Mouse (Mus musculus): Measurements from ENCODE around the gene Nmt1. TPM values are rescaled to one million over a fixed set of nuclear protein-coding genes. Genes with fewer than 3 reads are reported as not detected.

Nmt1 gene
- total and polyA plus RNA-seq, 3 experiments: 84.5 to 205 (median 115) TPM

DNA sequence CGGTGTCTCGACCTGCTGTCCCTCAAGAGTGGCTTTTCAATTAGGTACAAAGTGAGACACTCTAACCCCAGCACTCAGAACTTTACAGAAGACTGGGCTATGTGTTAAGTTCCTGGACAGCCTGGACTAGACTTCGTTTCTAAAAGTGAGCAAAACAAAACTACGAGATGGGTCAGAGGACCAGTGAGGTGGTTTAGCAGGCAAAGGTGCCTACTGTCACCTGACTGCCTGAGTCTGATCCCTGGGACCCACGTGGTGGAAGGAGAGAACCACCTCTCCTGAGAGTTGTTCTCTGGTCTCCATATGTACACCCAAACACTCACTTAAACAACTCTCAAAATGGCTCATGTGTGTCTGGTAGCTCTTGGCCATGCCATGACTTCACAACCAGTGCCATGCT, 26.9 kb upstream of the Nmt1 start:
- H3K4me2 ChIP-seq (ENCODE audit: insufficient read depth, low read depth, poor library complexity, severe bottlenecking): no peak overlapping the region
- H3K4me1 ChIP-seq (ENCODE audit: control insufficient read depth in 1 of 2, insufficient read depth in 2 of 2): no peaks in the 10 kb centered on the region
- dilution Hi-C loops (cut with MboI; ENCODE audit: extremely low pct_ligation_motif_present, extremely low pct_unique_long_range_greater_than_20kb, low sequenced_read_pairs): no loop called here
- H3K27ac ChIP-seq (ENCODE audit: insufficient read depth, low read depth): no peak overlapping the region
- H3K27me3 ChIP-seq (replicated peaks): no peaks in the 10 kb centered on the region
- H3K9me3 ChIP-seq (replicated peaks; ENCODE audit: low read length): no peaks in the 10 kb centered on the region
- no peak for DNase-seq (ENCODE audit: extremely low read depth)
- H3K9ac ChIP-seq (ENCODE audit: insufficient read depth, low read depth): no peak overlapping the region
- no peaks in the 10 kb centered on the region; the same call in none of the 2 replicates for H3K79me2 ChIP-seq (replicated peaks; ENCODE audit: control insufficient read depth, extremely low read depth, insufficient read depth, poor library complexity, severe bottlenecking)
- no peak overlapping the region for H3K4me3 ChIP-seq (replicated peaks in 1 of 3; ENCODE audit: low read depth in 2 of 3, low read length in 2 of 3, poor library complexity in 1 of 3)
- H3K36me3 ChIP-seq (replicated peaks in 1 of 2; ENCODE audit: control insufficient read depth in 1 of 2, insufficient read depth in 1 of 2, low read length in 1 of 2): peaks cover 40 to 87% of the 10 kb centered on the region in 2 experiments
- in situ Hi-C loops (cut with MboI; ENCODE audit: low pct_ligation_motif_present, low pct_unique_long_range_greater_than_20kb, low sequenced_read_pairs): no loop called here
- TF ChIP-seq PAX5 (IDR thresholded peaks at IDR 0.05; ENCODE audit: low read length) (no peak), ELF1 (IDR thresholded peaks at IDR 0.05; ENCODE audit: low read depth, low read length) (no peak), POLR2A (IDR thresholded peaks at IDR 0.05; ENCODE audit: low read depth, low read length) (no peak), MAX (IDR thresholded peaks at IDR 0.05; ENCODE audit: low read length) (no peak), ZC3H11A (IDR thresholded peaks at IDR 0.05; ENCODE audit: low read depth, low read length) (no peak)

DNA sequence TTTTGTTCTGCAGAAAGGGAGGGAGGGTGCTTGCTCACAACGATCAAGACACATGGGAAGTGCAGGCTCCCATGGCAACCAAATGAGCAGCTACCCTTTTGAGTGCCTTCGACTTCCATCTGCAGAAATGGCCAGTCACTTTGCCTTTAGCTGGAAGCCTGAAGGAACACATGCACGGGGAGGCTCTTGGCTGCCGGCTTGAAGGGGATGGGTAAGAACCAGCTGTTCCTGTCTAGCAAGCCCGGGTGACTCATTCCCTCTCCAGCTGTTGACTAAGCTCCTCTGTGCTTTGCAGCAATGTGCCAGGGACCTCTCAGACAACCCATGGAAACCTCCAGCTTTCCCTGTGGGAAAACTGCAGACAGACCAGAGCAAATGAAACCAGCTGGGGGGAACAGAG, 24.8 kb upstream of the Nmt1 start:
- H3K4me3 ChIP-seq (replicated peaks in 1 of 3; ENCODE audit: low read depth in 2 of 3, low read length in 2 of 3, poor library complexity in 1 of 3): no peak overlapping the region

DNA sequence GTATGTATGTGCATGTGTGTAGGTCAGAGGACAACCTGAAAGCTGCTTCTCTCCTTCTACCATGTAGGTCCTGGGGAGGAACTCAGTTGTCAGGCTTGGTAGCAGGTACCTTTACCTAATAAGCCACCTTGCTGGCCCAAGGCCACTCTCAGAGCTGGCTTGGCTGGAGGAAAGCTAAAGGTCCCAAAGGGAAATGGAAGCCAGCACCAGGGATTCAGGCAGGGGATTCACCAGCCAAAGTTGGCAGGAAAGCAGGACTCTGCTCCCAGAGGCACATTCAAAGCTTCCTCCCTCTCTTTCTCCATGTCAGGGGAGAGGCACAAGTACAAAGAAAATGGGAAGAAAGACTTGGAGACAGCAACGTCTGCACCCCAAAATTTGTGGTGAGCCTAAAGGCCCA, 23.1 kb upstream of the Nmt1 start:
- TF ChIP-seq USF2 (conservative IDR thresholded peaks at IDR 0.05; ENCODE audit: low read depth, low read length) (no peak), TBP (conservative IDR thresholded peaks at IDR 0.05; ENCODE audit: low read depth, low read length) (no peak), ZKSCAN1 (IDR thresholded peaks at IDR 0.05; ENCODE audit: borderline replicate concordance, low read depth, low read length) (no peak), USF1 (IDR thresholded peaks at IDR 0.05; ENCODE audit: low read depth, low read length) (no peak), NRF1 (IDR thresholded peaks at IDR 0.05; ENCODE audit: low read depth, low read length) (no peak), MXI1 (IDR thresholded peaks at IDR 0.05; ENCODE audit: low read depth, low read length) (no peak), GABPA (IDR thresholded peaks at IDR 0.05; ENCODE audit: insufficient replicate concordance, low read depth, low read length) (no peak), CTCF (conservative IDR thresholded peaks at IDR 0.05 in 1 of 2, IDR thresholded peaks at IDR 0.05 in 1 of 2; ENCODE audit: low read depth in 2 of 2, low read length in 2 of 2) (no peak), MAX (IDR thresholded peaks at IDR 0.05; ENCODE audit: low read length) (no peak), IRF4 (IDR thresholded peaks at IDR 0.05; ENCODE audit: low read depth, low read length) (no peak), MEF2A (IDR thresholded peaks at IDR 0.05; ENCODE audit: borderline replicate concordance, low read depth, low read length) (no peak), RAD21 (IDR thresholded peaks at IDR 0.05; ENCODE audit: low read depth, low read length) (no peak), RCOR1 (conservative IDR thresholded peaks at IDR 0.05; ENCODE audit: low read depth, low read length) (no peak)
- dilution Hi-C loops (cut with MboI; ENCODE audit: extremely low pct_ligation_motif_present, extremely low pct_unique_long_range_greater_than_20kb, low sequenced_read_pairs): no loop called here
- no peaks in the 10 kb centered on the region for H3K4me1 ChIP-seq (ENCODE audit: control insufficient read depth in 1 of 2, insufficient read depth in 2 of 2)
- H3K79me2 ChIP-seq (replicated peaks; ENCODE audit: control insufficient read depth, extremely low read depth, insufficient read depth, poor library complexity, severe bottlenecking): peaks cover 4% of the 10 kb centered on the region
- no peak overlapping the region for H3K4me3 ChIP-seq (replicated peaks in 1 of 3; ENCODE audit: low read depth in 2 of 3, low read length in 2 of 3, poor library complexity in 1 of 3)
- in situ Hi-C loops (cut with MboI; ENCODE audit: low pct_ligation_motif_present, low pct_unique_long_range_greater_than_20kb, low sequenced_read_pairs): no loop called here
- no peaks in the 10 kb centered on the region for H3K27me3 ChIP-seq (replicated peaks)
- no peak for DNase-seq (ENCODE audit: extremely low read depth)
- no peak overlapping the region for H3K9ac ChIP-seq (ENCODE audit: insufficient read depth, low read depth)
- H3K9me3 ChIP-seq (replicated peaks; ENCODE audit: low read length): no peaks in the 10 kb centered on the region
- H3K27ac ChIP-seq (ENCODE audit: insufficient read depth, low read depth): no peak overlapping the region
- H3K36me3 ChIP-seq (replicated peaks in 1 of 2; ENCODE audit: control insufficient read depth in 1 of 2, insufficient read depth in 1 of 2, low read length in 1 of 2): peaks cover 16 to 83% of the 10 kb centered on the region in 2 experiments
- H3K4me2 ChIP-seq (ENCODE audit: insufficient read depth, low read depth, poor library complexity, severe bottlenecking): no peak overlapping the region

More for the DNA sequence above, 24.8 kb upstream of the Nmt1 start:
- Histone ChIP-seq H3K36me3 (replicated peaks in 1 of 2; ENCODE audit: control insufficient read depth in 1 of 2, insufficient read depth in 1 of 2, low read length in 1 of 2) (peaks cover 29 to 87% of the 10 kb centered on the region in 2 experiments), H3K27me3 (replicated peaks) (no peaks in the 10 kb centered on the region), H3K9me3 (replicated peaks; ENCODE audit: low read length) (no peaks in the 10 kb centered on the region), H3K27ac (ENCODE audit: insufficient read depth, low read depth) (no peak overlapping the region), H3K79me2 (replicated peaks; ENCODE audit: control insufficient read depth, extremely low read depth, insufficient read depth, poor library complexity, severe bottlenecking) (no peaks in the 10 kb centered on the region; the same call in none of the 2 replicates), H3K9ac (ENCODE audit: insufficient read depth, low read depth) (no peak overlapping the region), H3K4me1 (ENCODE audit: control insufficient read depth in 1 of 2, insufficient read depth in 2 of 2) (no peaks in the 10 kb centered on the region), H3K4me2 (ENCODE audit: insufficient read depth, low read depth, poor library complexity, severe bottlenecking) (no peak overlapping the region)
- in situ Hi-C loops (cut with MboI; ENCODE audit: low pct_ligation_motif_present, low pct_unique_long_range_greater_than_20kb, low sequenced_read_pairs) (no loop called here), dilution Hi-C loops (cut with MboI; ENCODE audit: extremely low pct_ligation_motif_present, extremely low pct_unique_long_range_greater_than_20kb, low sequenced_read_pairs) (no loop called here)
- no peak for TF ChIP-seq ZNF384 (IDR thresholded peaks at IDR 0.05; ENCODE audit: low read depth, low read length)
- no peak for TF ChIP-seq JUN (IDR thresholded peaks at IDR 0.05; ENCODE audit: insufficient read depth, low read depth, low read length)
- no peak for TF ChIP-seq USF2 (conservative IDR thresholded peaks at IDR 0.05; ENCODE audit: low read depth, low read length)
- TF ChIP-seq MYC (IDR thresholded peaks at IDR 0.05; ENCODE audit: low read depth, low read length): no peak
- TF ChIP-seq HCFC1 (IDR thresholded peaks at IDR 0.05; ENCODE audit: low read depth, low read length): no peak
- no peak for TF ChIP-seq MEF2A (IDR thresholded peaks at IDR 0.05; ENCODE audit: borderline replicate concordance, low read depth, low read length)
- no peak for TF ChIP-seq PAX5 (IDR thresholded peaks at IDR 0.05; ENCODE audit: low read length)
- DNase-seq (ENCODE audit: extremely low read depth): no peak
